Mouse (Mus musculus) left cerebral cortex, postnatal 14 days (tissue): ENCODE data around the gene Fcho2. TPM values are rescaled to one million over a fixed set of nuclear protein-coding genes. Genes with fewer than 3 reads are reported as not detected.
A peak's percentile ranks its signal among the peaks of the same experiment; 100 is the strongest.

Experiments used
- DNase-seq, 2 experiments: peaks; one replicate each; pipeline ENCODE4 v3.0.0; 2021 to 2022; ENCODE audit warnings: low spot score in 2 of 2, mixed read lengths in 1 of 2
- intact Hi-C: fragments of 180-260 bp; cut with DNase I; formaldehyde crosslinking; loops from one replicate; pipeline ENCODE4 v1.15.1; 2025
- total RNA-seq, 2 experiments: library from RNA; stranded (reverse); gene quantifications; 2 replicates each; pipeline ENCODE4 v1.2.3; 2021

The Fcho2 gene
- total RNA-seq, 2 experiments from 2014 or later, result 36.7 to 36.9 TPM

DNA sequence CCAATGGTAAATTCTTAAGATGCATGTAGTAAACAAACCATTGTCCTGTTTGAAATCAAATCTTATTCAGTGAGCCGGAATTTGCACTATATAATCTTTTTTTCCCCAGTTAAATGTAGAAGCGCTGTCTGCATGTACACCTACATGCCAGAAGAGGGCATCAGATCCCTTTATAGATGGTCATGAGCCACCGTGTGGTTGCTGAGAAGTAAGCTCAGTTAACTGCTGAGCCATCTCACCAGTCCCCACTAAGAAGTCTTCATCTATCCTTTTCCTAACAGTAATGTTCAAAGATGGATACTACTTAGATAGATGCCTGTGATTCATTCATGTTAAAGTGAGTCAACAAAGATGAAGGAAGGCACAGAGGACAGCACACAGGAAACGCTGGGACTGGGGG lies 88.8 kb downstream of the Fcho2 start:
- peak; percentile 46 to 64 for DNase-seq
- intact Hi-C loops, result loop anchor here (2.0 kb wide), 1 partner anchor 86 kb away; no protein-coding TSS in a partner anchor

GRCm38 (mm10) chr13:98723430-98723829 lies 91.8 kb downstream of the Fcho2 start:
- intact Hi-C loops, result no loop called here
- DNase-seq, result no peak

DNA sequence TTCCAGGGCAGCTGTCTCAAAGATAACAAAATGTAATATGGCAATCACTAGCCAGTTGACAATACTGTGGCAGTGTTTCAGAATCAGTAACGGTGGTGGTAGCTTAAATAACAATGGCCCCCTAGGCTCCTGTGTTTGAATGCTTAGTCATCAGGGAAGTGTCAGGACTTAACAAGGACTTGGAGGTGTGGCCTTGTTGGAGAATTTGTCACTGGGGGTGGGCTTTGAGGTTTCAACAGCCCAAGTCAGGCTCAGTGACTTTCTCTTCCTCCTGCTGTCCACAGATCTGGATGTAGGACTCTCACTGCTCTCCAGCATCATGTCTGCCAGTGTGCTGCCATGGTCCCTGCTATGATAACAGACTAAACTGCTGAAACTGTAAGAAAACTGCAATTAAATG lies 93.0 kb downstream of the Fcho2 start:
- intact Hi-C loops, result no loop called here

GRCm38 (mm10) chr13:98716176-98716575 lies 99.1 kb downstream of the Fcho2 start:
- DNase-seq, result no peak
- intact Hi-C loops, result no loop called here

More for the DNA sequence above, 93.0 kb downstream of the Fcho2 start:
- DNase-seq, result no peak

GRCm38 (mm10) chr13:98715443-98715990 lies 99.7 kb downstream of the Fcho2 start:
- intact Hi-C loops, result no loop called here
- no peak for DNase-seq

GRCm38 (mm10) chr13:98710655-98711054 lies 104.6 kb downstream of the Fcho2 start:
- intact Hi-C loops, result no loop called here

DNA sequence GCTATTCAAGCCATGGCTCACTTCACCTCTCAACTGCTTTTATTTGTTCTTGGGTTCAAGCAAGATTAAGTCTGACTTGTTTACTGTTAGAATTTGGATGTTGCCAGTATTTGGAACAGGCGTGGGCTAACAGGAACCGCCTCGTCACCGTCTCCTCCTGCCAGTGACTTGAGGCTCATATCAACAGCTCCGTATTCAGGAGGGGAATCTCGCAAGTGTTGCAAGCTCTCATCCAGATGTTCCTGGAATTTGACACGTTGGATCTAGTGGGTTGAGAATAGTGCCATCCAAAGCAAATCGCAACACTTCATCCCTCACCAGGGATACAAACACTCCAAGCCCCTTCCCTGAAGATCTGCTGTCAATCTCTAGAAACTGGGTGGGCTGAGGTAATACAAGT lies 105.0 kb downstream of the Fcho2 start:
- intact Hi-C loops, result no loop called here

More at GRCm38 (mm10) chr13:98710655-98711054, 104.6 kb downstream of the Fcho2 start:
- DNase-seq, result no peak

DNA sequence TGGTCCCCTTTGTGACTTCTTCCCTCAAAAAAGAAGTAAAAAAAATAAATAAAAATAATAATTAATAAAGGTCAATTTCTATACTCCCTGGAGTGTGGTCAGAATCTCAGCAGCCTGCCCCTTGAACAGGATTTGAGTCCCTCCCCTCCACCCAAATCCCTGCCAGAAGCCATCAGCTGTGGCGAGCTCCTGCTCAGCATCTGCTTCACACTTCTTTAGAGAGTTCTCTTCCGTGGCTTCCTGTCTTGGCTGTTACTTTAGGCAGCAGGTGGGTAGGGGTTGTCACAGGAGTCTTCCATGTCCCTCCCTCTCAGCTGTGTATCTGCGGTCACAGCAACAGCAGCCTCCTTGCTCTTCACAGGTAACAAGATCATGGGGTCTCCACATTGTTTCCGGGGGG lies 109.7 kb downstream of the Fcho2 start:
- no peak for DNase-seq
- intact Hi-C loops, result no loop called here

More for the DNA sequence above, 105.0 kb downstream of the Fcho2 start:
- no peak for DNase-seq

- intact Hi-C loops, result no loop called here
- no peak for DNase-seq
Observed at GRCm38 (mm10) chr13:98703786-98704185, 111.5 kb downstream of the Fcho2 start.

DNA sequence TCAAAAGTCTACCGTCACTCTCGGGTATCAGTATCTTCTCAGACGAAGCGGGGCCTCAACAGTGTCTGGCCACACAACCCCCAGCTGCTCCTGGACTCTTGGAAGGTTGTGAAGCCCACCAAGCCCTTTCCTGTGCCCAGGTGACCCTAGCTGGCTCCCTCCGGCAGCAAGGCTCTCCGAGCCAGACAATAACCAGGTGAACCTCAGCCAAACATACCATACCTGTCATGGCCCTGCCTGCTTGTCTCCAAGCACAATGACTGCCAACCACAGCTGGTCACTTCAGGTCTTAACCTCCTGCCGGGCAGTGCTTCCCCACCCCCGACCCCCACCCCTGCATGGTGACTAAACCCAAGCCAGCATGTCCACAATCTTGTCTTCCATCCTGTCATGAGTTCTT lies 112.9 kb downstream of the Fcho2 start:
- DNase-seq, result no peak
- intact Hi-C loops, result no loop called here

DNA sequence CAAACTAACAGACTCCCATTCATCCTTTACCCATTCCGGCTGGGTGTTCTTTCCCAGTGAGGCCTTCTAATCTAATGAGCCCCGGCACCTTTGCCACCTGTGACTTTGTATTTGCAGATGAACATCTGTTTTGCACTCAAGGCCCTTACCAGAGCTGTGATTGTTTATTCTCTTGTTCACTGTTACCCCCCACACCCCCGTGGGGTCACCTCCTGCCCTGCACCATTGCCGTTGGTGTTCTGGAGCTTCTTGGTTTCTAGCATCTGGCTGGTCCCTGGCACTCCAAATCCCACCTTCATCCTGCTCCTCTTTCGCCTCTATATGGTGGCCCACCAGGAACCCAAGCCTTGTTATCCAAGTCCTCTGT lies 114.0 kb downstream of the Fcho2 start:
- intact Hi-C loops, result no loop called here
- no peak for DNase-seq

DNA sequence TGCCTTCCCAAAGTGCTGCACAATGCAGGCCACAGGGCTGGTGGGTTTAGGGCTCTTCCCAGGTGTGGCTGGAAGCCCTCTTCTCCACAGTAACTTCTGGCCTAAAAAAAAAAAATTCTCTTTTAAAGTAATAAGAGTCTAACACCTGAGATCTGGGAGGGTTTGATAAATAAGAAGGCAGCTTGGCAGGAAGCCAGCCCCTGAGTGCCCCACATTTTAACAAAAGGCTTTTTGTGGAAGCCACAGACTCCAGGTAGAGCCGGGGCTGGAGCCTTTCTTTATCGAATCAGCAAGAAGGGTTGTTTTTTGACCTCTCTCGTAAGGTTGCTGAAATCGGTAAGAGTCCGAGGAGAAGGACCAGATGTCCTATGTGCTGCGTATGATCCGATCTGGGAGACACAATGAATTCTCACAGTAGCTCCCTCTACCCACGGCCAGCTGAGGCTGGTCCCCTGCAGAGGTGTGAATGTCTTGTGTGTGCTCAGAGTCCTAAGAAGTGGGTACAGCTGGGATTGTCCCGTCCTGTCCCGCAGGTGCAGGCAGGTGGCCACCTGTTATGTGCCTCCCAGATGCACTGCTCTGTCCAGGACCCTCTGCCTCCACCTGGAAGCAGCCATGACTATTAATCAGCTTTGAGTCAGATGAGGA lies 114.5 kb downstream of the Fcho2 start:
- DNase-seq, result no peak
- intact Hi-C loops, result no loop called here

- intact Hi-C loops, result no loop called here
- no peak for DNase-seq
Observed at GRCm38 (mm10) chr13:98699982-98700540, 115.2 kb downstream of the Fcho2 start.

DNA sequence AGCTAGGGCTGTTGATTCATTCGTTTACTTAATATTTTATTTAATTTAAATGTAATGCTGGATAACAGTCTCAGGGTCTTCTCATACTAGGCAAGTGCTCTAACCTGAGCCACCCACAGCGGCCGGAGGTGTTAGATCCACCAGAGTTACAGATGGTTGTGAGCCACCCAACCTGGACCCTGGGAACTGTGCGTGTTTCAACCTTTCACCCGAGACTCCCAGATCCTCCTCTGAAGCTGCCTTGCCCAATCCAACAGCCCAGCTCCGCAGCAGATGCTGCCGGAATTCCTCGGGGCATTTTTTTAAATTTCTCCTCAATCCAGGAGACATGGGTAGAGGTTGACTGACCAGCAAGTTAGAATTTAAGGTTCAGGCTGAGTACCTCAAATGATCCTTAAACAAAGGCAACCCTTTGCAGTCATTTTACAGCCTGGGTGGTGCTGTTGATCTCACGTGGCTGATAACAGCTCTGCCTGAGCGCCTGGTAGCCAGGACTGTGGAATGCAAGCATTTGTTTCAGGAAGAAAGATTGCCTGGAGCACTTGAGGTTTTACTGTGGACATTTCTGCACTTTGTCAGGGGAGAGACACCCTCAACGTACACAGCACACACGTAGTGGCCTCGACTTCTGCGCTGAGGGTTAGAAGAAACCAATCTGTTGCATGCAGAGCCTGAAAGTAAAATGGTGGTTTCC lies 116.1 kb downstream of the Fcho2 start:
- no peak for DNase-seq
- intact Hi-C loops, result no loop called here

DNA sequence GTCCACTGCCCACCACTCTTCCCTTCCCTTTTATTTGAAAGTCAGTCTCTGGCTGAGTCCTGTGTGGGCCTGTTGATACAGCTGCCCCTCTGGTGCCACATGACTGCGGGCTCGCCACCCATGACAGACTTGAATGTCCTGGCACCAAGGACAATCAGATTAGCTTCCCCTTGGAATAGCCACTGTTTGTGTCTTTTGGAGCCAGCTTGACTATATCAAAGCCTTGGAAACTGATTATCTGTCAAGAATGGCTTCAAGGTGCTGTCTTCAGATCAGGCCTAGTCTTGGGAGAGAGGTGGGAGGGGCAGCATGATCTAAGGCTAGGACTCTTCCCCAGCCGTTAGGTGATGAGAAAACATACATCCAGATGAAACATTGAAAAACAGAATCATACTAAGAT lies 118.5 kb downstream of the Fcho2 start:
- intact Hi-C loops, result no loop called here
- no peak for DNase-seq

DNA sequence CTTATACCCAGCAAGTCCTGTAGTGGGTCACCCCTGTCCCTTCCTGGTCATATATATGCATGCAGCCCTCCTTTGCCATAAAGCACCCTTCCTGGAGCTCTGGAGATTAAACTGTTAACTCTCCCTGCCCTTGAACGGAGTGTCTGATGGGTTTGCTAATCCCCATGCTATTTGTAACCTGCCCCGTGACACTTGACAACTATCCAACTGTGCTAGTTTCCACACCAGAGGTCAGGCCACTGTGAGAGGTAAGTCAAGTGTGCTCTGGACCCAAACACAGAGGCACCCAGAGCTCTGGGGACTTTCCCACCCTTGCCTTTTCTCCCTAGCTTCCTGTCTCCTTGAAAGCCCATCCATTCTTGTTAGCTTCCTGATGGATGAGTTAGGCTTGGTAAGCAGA lies 119.7 kb downstream of the Fcho2 start:
- no peak for DNase-seq
- intact Hi-C loops, result no loop called here

- DNase-seq, result no peak
- intact Hi-C loops, result no loop called here
Observed at GRCm38 (mm10) chr13:98694773-98695314, 120.4 kb downstream of the Fcho2 start, which contains the start of gene Tmem171. Tmem171 (minus strand) TSS chr13:98694834.

- DNase-seq, result no peak
- intact Hi-C loops, result no loop called here
Observed at GRCm38 (mm10) chr13:98693316-98693715, 121.9 kb downstream of the Fcho2 start.

DNA sequence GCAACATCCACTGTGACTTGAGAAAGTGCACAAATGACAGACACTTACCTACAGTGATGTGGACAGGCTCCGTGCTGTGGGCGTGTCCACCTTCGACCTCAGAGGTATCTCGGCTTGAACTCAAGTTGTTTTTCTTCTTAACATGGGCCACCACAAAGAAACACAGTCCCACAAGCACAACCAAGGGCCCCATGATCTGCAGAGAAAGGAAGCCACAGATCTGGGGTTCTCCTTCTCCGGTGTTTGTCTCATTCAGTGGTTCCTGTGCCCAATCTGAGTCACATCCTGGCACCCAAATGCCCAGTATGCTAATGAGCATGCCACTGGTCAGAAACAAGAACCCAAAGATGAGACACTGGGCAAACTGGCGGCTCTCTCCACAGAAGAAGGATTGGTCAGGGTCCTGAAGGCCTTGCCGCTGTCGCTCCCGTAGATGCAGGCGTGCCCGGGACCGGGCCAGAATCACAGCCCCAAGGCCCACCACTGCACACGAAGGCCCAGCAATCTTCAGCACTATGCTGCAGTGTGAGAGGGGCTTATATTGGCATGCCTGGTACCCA lies 123.2 kb downstream of the Fcho2 start:
- intact Hi-C loops, result no loop called here
- DNase-seq, result no peak

GRCm38 (mm10) chr13:98690886-98691285 lies 124.4 kb downstream of the Fcho2 start:
- intact Hi-C loops, result no loop called here
- no peak for DNase-seq
